Mouse (Mus musculus): ENCODE data around the gene Lrmda. TPM values are rescaled to one million over a fixed set of nuclear protein-coding genes. Genes with fewer than 3 reads are reported as not detected.

The Lrmda gene
- polyA plus RNA-seq, 1 experiment: 12.9 TPM

DNA sequence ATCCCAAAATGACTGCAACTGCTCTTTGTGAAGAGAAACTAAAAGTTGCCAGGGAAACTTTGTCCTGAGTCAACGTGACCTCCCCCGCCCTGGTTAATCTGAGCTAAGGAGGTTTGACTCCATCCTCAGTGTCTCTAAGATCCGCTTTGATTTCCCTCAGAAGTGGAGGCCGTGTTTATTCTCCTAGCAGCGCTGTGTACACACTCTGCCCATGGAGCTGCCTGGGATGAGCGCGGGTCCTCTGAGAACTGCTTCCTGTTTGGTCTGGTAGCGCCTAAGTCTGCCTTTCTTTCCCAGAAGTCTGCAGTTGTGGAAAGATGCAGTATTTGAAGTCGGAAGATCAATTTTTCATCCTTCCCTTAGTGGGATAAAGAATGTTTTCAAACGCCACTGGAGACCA is 268.7 kb downstream of the Lrmda start:
- Histone ChIP-seq H3K4me1 (ENCODE audit: control insufficient read depth, insufficient read depth, insufficient read length, low read length) (0 out of 2 replicates have a peak, but pooled peaks cover 2% of the 10 kb centered on the region), H3K4me3 (ENCODE audit: insufficient read depth, low read depth, low read length) (no peak overlapping the region), H3K27ac (replicated peaks; ENCODE audit: low read depth, low read length) (no peak overlapping the region)

DNA sequence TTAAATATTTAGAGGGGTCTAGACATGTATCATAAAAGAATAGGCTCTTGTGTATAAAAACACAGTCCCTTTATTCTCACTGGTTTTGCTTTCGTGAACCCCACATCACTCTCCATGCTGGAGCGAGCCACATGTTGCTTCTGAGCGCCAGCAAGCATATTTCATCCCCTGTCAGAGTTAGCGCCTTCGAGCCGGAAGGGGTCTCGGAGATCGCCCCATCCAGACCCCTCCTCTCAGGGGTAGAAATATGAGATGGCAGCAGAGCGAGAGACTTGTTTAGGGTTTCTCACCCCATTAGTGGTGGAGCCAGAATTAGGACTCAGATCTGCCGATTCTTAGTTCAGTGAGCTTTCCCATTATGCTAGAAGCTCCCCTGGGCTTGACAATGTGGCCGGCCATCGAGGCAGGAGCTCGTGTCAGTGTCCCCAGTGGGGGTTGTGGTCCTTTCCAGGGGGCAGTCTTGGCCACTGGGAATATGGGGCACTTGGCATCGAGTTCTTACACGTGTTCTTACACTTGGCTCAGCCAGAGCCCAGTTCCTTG is 269.9 kb downstream of the Lrmda start:
- H3K4me1 ChIP-seq (ENCODE audit: control insufficient read depth, insufficient read depth, insufficient read length, low read length): 0 out of 2 replicates have a peak, but pooled peaks cover 2% of the 10 kb centered on the region
- no peak overlapping the region for H3K4me3 ChIP-seq (ENCODE audit: insufficient read depth, low read depth, low read length)
- H3K27ac ChIP-seq (replicated peaks; ENCODE audit: low read depth, low read length): no peak overlapping the region

DNA sequence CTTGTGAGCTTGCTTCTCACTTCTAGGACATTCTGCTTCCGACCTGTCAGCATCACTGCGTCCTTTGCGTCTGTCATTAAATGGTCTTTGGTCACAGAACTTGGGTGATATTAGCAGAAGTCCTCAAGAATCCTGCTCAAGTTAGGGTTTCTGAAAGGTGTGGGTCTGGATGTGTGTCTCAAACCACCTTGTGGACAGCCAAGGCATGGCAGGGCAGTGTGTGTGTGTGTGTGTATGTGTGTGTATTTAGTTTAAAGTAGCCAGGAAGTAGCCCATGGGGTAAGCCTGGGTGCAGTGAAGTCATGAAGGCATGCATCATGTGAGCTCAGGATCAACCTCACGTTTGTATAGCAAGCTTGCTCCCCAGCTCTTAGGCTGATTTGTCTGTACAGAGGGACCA is 274.9 kb downstream of the Lrmda start:
- Histone ChIP-seq H3K4me1 (ENCODE audit: control insufficient read depth, insufficient read depth, insufficient read length, low read length) (0 out of 2 replicates have a peak, but pooled peaks cover 4% of the 10 kb centered on the region), H3K27ac (replicated peaks; ENCODE audit: low read depth, low read length) (no peak overlapping the region), H3K4me3 (ENCODE audit: insufficient read depth, low read depth, low read length) (no peak overlapping the region)

DNA sequence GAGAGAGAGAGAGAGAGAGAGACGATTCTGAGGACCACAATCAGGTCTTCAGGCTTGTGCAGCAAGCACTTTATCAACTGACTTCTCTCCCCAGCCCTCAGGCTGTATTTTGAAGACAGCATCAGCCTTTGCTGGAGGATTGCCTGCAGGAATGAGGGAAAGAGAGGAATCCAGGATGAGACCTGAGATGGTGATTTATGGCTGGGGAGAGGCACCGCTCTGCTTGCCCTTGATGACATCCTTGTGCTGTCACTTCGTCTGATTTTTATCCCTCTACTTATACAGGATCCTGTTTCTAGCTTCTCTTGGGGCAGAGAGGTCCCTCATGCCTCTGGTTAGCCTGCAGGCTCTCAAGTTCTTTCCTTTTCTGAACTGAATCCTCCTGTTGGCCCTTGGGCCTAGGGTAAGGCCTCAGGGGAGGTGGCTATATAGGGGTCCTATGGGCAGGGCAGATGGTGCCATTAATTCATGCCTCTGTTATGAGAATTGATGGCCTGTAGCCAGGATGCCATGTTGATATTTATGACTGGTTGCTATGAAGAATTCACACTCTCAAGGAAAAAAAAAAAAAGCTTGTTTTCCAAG is 277.2 kb downstream of the Lrmda start:
- Histone ChIP-seq H3K27ac (replicated peaks; ENCODE audit: low read depth, low read length) (no peak overlapping the region), H3K4me3 (ENCODE audit: insufficient read depth, low read depth, low read length) (no peak overlapping the region), H3K4me1 (ENCODE audit: control insufficient read depth, insufficient read depth, insufficient read length, low read length) (0 out of 2 replicates have a peak, but pooled peaks cover 2% of the 10 kb centered on the region)

DNA sequence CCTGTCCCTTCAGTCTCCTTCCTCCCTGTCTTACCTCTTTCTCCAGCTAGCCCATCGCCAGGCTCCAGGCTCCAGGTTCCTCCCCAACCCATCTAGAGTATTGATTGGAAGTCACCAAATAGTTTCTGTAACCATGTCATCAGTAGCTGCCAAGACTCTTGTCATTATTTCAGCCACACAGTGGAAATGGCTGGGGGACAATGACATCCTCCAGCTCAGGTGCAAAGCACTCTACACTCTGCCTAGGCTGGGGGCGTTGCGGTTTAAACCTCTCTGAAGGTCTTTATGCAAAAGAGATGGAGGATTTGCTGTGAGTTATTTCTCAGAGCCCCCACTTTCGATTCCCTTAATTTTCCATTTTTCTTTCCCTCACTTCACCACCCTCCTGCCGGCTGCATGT is 287.2 kb downstream of the Lrmda start:
- no peaks in the 10 kb centered on the region for H3K4me1 ChIP-seq (ENCODE audit: control insufficient read depth, insufficient read depth, insufficient read length, low read length)
- H3K27ac ChIP-seq (replicated peaks; ENCODE audit: low read depth, low read length): no peak overlapping the region

DNA sequence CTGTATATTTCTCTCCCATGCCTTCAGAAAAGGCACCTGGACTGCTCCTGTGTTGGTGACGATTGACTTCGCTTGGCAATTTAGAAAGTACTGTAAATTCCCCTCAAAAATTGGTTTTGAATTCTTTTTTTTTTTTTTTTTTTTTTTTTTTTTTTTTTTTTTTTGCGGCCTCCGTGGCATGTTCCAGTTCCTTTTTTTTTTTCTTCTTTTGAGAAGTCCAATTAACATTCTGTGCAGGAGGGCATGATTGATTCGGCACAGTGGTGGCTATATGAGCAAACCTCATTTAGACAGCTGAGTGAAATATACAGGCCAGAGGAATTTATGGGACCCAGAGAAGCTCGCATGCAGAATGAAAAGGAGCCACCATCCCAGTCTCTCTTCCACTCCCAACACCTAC is 288.5 kb downstream of the Lrmda start:
- Histone ChIP-seq H3K4me3 (ENCODE audit: insufficient read depth, low read depth, low read length) (no peak overlapping the region), H3K4me1 (ENCODE audit: control insufficient read depth, insufficient read depth, insufficient read length, low read length) (no peaks in the 10 kb centered on the region)

More for the DNA sequence above, 287.2 kb downstream of the Lrmda start:
- no peak overlapping the region for H3K4me3 ChIP-seq (ENCODE audit: insufficient read depth, low read depth, low read length)

DNA sequence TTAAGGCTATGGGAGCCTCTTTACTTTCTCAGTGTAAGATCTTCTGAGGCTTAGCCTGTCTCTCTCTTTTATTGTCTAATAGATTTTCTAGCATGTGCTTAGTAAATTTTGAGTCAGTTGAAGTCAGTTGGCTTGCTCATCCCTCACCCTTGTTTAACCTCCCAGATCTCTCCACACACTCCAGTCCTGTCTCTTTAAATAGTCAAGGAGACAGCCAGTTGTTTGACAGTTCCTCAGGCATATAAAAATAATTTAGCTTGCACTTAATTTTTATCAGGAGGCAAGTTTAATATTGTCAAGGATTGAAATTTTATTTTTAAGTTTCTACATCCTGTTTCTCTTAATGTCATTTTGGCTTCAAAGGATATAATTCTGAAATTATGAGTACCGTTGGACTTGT is 303.5 kb downstream of the Lrmda start:
- Histone ChIP-seq H3K4me1 (ENCODE audit: control insufficient read depth, insufficient read depth, insufficient read length, low read length) (no peaks in the 10 kb centered on the region), H3K27ac (replicated peaks; ENCODE audit: low read depth, low read length) (no peak overlapping the region), H3K4me3 (ENCODE audit: insufficient read depth, low read depth, low read length) (no peak overlapping the region)

More for the DNA sequence above, 288.5 kb downstream of the Lrmda start:
- no peak overlapping the region for H3K27ac ChIP-seq (replicated peaks; ENCODE audit: low read depth, low read length)

DNA sequence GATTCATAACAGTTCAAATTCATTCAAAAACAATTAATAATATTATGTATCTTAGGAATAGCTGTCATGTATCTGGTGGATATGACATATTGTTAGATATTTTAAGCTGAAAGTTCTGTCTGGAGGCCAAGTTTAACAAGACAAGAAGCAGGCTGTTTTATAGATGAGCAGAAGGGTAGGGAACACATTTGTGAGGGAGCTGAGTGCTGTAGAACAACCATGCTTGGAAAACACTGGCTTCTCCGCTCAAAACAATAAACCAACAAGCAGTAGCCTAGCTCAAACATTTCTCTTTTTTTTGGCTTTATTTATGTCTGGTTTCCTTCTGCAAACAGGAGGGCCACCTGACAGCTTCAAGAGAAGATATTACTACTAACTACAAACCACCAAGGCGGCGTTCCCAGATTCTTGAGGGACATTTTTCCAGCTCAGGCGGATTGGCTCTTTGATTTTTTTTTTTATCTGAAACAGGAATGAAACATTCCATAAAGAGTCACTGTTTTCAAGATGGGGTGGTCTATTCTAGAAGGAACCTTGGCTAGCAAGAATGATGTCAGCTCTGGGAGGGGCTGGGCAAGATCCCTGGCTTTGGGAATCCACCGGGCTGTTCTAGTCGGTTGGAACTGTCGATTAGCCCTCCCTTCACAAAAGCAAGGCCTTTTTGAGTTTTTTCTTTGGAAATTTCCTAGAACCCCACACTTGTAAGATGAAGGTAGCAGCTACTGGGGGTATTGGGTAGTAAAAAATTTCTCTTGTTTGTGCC is 304.2 kb downstream of the Lrmda start:
- Histone ChIP-seq H3K4me1 (ENCODE audit: control insufficient read depth, insufficient read depth, insufficient read length, low read length) (no peaks in the 10 kb centered on the region), H3K27ac (replicated peaks; ENCODE audit: low read depth, low read length) (no peak overlapping the region), H3K4me3 (ENCODE audit: insufficient read depth, low read depth, low read length) (no peak overlapping the region)

DNA sequence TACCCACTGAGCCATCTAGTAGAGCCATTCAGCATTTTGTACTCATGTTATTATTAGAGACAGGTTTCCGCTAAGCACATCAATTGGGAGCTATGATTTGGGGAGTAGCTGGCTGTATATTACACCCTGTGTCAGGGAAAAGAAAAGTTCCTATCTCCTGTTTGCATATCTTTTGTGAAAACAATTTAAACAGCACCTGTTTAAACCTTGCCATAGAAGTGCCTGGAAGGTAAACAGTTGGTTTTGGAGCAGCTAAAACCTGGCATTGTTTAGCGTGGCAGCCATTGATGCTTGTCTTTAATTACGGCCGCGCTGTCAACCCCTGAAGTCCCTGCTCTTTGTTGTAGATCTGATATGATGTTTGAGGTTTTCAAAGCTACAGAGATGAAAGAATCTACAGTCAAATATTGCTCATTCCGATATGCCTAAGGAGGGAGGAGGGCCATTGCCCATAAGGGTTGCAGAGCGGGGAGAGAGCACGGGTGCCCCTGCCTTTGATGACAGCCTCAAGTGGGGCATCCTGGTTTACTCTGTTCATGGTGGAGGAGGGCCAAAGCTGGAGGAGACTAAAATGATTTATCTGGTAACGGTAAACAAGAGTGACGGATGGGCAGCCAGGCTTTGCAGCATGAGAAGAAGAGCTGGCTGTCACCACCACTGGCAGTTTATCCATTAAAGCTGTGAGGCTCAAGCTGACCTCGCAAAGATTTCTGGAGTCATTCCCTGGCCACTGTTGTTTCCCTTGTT is 306.9 kb downstream of the Lrmda start:
- Histone ChIP-seq H3K27ac (replicated peaks; ENCODE audit: low read depth, low read length) (no peak overlapping the region), H3K4me1 (ENCODE audit: control insufficient read depth, insufficient read depth, insufficient read length, low read length) (no peaks in the 10 kb centered on the region; the same call in 1 of the 2 replicates), H3K4me3 (ENCODE audit: insufficient read depth, low read depth, low read length) (no peak overlapping the region)

DNA sequence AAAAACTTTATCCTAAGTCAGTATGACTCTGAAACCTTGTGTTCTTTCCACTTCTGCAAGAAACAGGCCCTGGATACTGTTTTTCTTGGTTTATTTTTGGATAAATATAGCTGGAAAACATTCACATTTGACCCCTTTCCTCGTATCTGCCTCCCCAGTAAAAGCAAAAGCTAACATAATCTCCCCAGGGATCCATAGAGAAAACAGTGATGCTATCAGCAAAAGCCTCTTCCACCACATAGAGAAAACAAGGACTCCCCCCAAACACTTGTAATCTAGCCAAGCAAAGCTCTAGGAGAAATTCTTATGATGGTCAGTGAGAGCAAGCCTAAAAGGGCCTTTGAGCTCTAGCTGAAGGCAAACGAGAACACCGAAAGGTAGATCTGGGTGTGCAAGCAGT is 309.7 kb downstream of the Lrmda start:
- H3K4me1 ChIP-seq (ENCODE audit: control insufficient read depth, insufficient read depth, insufficient read length, low read length): no peaks in the 10 kb centered on the region; the same call in 1 of the 2 replicates
- H3K4me3 ChIP-seq (ENCODE audit: insufficient read depth, low read depth, low read length): no peak overlapping the region
- H3K27ac ChIP-seq (replicated peaks; ENCODE audit: low read depth, low read length): peak overlapping the region; percentile 5

DNA sequence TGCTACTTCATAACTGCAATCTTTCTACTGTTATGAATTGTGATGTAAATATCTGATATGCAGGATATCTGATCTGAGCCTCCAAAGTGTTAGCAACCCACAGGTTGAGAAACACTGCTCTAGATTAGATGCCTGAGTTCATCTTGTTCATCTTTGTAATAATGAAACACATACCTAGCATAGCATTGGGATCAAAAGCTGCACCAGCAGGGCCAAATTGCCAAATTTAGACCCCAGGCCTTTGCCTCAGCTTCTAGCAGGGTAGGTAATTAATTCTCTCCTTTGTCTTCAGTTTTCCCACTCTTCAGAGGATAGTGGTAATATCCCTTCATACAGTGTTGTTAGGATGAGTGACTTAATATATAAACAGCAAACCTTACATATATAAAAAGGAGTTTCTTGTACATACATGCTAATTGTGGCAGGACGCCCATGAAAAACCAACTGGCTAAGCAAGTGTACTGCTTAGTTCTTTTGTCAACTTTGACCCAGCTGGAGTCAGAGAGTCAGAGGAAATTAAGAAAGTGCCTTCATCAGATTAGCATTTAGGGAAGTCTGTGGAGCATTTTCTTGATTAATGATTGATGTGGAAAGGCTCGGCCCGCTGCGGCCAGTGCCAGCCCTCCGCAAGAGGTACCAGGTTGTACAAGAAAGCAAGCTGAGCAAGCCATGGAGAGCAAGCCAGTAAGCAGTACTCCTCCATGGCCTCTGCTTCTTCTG is 315.7 kb downstream of the Lrmda start:
- Histone ChIP-seq H3K27ac (replicated peaks; ENCODE audit: low read depth, low read length) (no peak overlapping the region), H3K4me3 (ENCODE audit: insufficient read depth, low read depth, low read length) (no peak overlapping the region), H3K4me1 (ENCODE audit: control insufficient read depth, insufficient read depth, insufficient read length, low read length) (no peaks in the 10 kb centered on the region)

DNA sequence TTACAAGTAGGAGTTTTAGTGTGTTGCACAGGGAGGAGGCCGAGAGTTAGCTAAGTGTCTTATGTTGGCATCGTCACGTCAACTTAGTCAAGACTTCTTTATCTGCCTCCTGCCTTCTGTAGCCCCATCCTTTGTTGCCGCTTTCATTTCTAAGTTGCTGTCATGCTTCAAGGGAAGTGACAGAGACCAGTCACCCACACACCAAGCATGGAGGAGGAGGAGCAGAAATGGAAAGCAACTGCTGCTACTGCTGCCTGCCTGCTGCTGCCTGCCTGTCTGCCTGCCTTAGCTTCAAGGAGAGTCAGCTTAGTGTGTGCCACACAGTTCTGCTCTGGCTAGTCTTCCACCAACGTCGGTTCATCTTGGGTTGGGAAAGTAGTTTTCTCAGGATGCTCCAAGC is 319.7 kb downstream of the Lrmda start:
- no peak overlapping the region for H3K4me3 ChIP-seq (ENCODE audit: insufficient read depth, low read depth, low read length)
- H3K27ac ChIP-seq (replicated peaks; ENCODE audit: low read depth, low read length): no peak overlapping the region
- no peaks in the 10 kb centered on the region for H3K4me1 ChIP-seq (ENCODE audit: control insufficient read depth, insufficient read depth, insufficient read length, low read length)

DNA sequence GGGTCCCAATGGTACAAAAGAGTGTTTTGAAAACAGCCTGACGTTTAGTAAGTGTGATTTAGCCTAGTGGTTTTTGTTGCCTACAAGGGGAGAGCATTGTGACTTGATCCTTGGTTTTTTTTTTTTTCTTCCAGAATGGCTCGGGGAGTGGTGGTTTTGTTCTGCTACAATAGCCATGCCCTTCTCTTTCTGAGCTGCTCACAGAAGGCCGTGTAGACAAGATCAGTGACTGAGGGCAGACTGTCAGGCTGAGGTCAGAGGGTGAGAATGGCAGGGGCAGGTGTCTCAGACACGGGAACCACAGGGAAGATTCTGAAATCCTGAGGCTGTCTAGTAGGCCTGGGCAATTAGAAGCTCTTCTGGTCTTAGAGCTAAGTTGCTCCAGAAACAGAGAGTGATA is 323.8 kb downstream of the Lrmda start:
- no peaks in the 10 kb centered on the region for H3K4me1 ChIP-seq (ENCODE audit: control insufficient read depth, insufficient read depth, insufficient read length, low read length)
- H3K4me3 ChIP-seq (ENCODE audit: insufficient read depth, low read depth, low read length): no peak overlapping the region

DNA sequence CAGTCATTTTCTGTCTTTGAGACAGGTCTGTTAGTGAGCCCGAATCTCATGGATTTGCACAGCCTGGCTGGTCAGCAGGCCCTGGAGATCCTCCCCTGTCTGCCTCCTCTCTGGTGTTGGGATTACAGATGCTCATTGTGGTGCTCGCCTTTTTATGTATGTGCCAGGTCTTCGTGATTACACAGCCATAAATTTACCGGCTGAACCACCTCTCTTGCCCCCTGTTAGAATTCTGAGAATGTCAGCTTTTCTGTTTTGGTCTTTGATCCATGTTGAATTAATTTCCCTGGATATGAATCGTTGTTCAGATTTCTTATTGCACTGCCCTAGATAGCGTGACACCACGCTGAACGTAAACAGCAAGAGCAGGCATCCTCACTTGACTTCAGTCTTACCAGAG is 325.7 kb downstream of the Lrmda start:
- H3K27ac ChIP-seq (replicated peaks; ENCODE audit: low read depth, low read length): no peak overlapping the region
- no peaks in the 10 kb centered on the region for H3K4me1 ChIP-seq (ENCODE audit: control insufficient read depth, insufficient read depth, insufficient read length, low read length)
- H3K4me3 ChIP-seq (ENCODE audit: insufficient read depth, low read depth, low read length): no peak overlapping the region

More for the DNA sequence above, 323.8 kb downstream of the Lrmda start:
- no peak overlapping the region for H3K27ac ChIP-seq (replicated peaks; ENCODE audit: low read depth, low read length)

DNA sequence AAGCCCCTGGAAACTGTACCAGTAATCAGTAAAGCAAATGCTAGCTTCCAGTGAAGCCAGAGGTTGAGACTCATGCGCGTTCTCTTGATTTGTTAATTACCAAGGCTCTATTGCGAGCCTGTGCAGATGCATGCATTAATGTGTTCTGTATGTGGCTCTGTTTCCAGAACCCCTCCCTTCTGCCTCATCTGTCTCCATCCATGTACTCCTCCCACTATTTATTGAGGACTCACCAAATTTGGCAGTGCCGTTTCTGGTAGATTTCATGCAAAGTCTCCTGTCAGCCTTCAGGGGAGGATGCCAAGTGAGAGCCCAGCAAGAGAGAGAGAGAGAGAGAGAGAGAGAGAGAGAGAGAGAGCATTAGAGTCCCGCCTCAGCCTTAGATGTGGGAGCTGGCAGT is 334.1 kb downstream of the Lrmda start:
- no peaks in the 10 kb centered on the region for H3K4me1 ChIP-seq (ENCODE audit: control insufficient read depth, insufficient read depth, insufficient read length, low read length)
- H3K4me3 ChIP-seq (ENCODE audit: insufficient read depth, low read depth, low read length): no peak overlapping the region
- H3K27ac ChIP-seq (replicated peaks; ENCODE audit: low read depth, low read length): no peak overlapping the region

All from brown adipose tissue, adult 24 weeks (tissue).